Mouse (Mus musculus) 3134 (cell line): ENCODE data around the gene Cbfa2t2.

Source experiments
- DNase-seq: peaks from one replicate; pipeline ENCODE4 v3.0.0-alpha.2; 2011; ENCODE audit warnings: low spot score; ENCODE audit not compliant: insufficient read length; ENCODE audit errors: extremely low read depth

Cbfa2t2 gene

DNA sequence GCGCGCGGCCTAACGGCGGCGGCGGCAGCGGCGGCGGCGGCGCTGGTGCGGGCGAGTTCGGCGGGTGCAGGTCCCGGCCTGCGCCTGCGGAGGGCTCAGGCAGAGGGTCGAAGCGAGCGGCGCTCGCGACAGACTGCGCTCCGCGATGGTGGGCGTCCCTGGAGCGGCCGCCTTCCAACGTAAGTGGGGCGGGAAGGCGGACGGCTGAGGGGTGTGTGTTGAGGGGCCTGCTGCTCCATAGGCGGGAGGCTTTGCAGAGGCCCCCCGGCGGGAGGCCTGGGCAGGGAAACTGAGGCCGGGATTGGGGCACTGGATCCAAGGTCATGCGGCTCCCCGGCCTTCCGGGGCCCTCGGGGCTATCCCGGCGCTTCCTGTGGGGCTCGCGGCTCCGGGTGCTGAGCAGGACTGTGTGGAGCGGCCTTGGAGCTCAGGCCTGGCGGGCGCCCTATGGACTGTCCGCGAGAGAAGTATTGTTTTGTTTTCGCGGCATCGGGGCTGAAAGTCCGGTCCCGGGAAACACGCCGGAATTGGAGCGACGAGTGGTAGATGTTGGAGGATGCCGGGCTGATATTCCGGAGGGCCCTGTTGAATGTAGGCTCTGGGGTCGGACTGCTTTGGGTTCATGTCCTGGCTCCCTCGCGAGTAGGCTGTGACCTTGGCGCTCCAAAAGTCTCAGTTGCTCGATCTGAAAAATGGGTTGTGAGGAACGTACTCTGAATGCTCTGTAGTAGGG is at the start of gene Cbfa2t2:
Gene Cbfa2t2 (plus strand): TSS at position 24 of the 733 bp plus-strand sequence.
- DNase-seq: peak; percentile 82

DNA sequence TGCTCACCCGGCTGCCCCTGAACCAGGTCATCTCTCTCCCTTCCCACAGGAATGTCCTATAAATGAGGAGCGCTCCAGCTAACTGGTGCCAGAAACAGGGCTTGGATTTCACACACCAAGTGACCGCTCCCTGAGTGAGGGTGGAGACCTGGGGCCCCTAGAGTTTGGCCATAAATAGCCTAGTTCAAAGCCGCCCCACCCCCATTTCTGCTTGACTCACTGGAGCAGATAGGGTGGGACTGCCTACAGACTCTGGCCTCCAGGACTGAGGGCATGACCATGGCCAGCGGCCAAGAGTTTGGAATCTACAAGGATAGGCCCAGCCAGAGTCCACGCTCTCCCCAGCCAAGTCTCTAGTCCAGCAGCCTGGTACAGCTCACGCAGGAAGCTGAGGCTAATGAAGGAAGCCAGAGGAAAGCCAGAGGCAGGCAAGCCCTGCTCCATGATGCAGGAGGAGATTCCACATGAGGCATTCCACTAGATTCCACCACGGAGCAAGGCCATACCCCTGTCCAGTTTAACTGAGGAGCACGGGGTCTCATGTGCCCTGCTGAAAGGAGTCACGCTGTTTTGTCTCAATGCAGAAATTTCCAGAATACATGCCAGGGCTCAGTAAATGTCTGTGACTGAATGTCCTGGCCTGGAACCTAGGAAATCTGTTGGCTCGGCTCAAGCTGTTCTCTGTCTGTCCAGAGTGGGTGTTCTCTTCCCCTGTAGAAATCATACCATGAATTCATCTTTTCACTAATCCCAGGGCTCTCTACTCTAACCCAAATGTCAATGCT is 45.9 kb upstream of the Cbfa2t2 start:
- DNase-seq: peak; percentile 92

DNA sequence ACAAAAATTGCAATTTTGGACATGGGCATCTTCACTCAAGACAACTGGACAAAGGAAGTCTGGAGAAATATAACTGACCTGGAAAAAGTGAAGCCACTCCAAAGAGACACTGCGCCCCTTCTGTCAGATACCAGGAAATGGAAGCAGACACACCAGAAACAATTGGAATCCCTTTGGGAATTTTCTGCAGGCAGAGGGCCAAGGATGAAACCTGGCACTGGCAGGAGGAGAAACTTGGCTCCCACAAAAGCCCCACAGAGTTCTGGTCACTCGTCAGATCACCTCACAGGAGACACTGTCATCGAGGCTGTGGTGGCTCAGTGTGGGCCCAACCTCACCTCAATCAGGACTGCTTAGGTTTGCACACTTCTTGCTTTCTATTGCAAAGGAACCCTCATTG is 41.7 kb upstream of the Cbfa2t2 start:
- DNase-seq: no peak

DNA sequence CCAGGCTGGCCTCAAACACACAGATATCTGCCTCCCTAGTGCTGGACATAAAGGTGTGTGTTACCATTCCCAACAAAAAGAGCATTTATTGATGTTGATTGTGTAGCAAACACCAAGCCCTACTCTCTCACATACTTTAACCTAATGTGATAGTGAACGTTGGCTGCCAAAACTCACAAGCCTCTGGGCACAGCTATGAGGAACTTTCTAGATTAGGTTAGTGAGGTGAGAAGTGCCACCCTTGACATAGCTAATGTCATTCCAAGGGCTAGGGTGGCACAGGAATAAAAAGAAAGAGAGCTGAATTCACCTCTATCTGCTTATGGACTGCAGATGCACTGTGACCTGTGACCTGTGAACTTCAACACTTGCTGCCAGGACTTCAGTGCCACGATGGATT is 39.8 kb upstream of the Cbfa2t2 start:
- DNase-seq: no peak

DNA sequence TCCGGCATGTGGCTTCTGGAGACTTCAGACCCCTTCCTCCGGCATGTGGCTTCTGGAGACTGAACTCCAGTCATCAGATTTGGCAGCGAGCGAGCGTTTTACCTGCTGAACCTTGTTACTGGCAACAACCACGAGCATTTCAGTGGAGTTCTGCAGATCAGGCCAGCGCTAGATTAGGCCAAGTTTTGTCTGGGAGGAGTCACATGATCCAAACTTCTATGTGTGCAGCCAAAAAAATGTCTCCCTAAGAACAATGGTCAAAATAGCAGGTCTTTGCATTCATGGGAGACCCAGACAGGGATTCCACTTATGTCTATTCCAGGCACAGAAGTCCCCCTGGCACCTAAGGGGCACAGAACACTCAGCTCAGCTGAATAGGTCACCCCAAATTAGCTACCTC is 38.0 kb upstream of the Cbfa2t2 start:
- no peak for DNase-seq

DNA sequence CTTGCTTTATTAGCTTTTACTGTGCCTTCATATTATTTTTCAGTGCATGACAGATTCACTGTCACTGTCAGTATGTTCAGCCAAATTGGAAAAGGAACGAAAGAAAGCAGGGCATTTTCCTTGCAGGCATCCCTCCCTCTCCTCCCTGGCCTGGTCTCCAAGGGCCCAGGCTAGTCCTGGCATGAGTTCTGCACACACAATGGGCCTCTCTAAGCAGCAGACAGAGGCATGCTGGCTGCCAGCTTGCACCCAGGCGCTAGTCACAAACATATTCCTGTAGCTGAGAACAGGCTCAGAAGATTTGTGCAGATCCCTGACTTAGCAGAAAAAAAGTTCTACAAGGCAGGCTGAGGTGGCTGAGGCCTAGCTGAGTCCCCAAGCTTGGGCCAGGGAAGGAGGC is 37.0 kb upstream of the Cbfa2t2 start:
- DNase-seq: no peak

DNA sequence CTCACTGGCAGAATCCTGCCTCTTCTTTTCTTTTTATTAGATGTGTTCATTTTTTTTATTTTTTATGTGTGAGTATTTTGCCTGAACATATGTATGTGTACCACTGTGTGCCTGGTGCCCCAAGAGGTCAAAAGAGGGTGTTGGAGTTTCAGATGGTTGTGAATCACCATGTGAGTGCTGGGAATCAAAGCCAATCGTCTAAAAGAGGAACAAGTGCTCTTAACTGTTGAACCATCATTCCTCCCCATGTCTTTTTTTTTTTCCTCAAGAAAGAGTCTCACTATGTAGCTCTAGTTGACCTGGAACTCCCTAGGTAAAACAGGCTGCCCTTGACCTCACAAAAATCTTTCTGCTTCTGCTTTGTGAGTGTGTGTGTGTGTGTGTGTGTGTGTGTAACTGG is 34.3 kb upstream of the Cbfa2t2 start:
- DNase-seq: no peak

DNA sequence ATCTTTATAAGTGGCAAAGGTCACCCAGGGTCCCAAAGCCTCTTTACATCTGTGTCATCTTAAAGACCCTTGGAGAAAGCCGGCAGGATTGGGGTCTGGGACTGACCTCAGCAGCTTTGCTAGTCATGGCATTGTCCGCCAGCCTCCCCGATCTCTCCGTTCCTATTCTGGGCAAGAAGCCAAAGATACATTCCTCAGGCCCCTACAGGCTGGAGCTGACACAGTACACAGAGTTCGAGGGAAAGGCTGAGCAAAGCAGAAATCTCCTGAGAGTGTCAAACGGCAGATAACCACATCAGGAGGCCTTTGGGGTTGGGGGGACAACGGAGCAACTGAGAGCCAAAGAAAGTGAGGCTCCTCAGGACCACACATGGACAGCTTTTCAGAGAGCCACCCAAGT is 33.5 kb upstream of the Cbfa2t2 start:
- peak; percentile 56 for DNase-seq

DNA sequence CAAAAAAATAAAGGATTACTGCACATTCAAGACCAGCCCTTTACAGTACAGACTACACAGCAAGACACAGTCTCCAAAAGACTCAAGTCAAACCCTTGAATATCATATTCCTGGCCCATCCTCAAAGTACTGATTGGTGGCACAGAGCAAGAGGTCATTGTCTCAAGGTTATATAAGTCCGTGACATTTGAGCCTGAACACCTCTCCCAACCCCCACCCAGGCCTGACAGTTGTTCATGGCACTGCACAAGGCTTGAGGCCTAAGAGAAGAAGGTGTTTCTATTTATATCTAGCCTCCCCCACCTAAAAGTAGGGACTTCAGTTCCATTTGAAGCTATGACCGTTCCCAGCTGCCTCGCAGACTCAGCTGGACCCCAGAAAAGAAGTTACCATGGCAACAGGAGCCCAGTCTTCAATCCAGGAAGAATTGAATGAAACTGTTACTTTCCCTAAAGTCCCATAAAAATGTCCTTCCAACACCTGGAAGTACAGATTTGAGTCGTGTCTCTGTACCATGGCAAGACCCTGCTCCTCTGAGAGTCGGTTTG is 30.8 kb upstream of the Cbfa2t2 start:
- DNase-seq: no peak

DNA sequence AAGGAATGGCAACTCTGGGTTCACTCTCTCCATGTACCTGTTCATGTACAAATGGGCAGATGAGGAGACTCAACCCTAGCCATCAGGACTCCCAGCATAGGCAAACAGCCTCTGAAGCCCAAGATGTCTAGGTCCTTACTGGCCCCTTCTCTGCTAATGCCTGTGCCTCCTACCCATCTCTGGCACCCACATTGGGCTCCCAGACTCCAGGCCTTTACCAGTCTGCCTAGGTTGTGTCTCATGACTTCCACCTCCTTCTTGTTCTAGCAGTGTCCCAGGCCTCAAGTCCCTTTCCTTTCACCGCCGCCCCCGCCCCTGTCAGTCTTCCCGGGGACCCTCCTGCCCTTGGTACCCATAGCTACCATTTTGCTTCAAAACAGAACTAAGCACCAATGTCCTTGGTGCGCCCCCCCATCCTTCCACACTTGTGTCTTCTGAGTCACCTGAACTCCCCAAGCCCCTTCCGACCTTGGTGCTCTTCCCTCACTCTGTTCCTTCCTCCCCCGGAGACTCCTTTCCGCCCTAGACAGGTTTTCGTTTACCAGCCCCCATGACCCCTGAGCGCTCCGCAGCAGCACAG is 29.1 kb upstream of the Cbfa2t2 start:
- no peak for DNase-seq

DNA sequence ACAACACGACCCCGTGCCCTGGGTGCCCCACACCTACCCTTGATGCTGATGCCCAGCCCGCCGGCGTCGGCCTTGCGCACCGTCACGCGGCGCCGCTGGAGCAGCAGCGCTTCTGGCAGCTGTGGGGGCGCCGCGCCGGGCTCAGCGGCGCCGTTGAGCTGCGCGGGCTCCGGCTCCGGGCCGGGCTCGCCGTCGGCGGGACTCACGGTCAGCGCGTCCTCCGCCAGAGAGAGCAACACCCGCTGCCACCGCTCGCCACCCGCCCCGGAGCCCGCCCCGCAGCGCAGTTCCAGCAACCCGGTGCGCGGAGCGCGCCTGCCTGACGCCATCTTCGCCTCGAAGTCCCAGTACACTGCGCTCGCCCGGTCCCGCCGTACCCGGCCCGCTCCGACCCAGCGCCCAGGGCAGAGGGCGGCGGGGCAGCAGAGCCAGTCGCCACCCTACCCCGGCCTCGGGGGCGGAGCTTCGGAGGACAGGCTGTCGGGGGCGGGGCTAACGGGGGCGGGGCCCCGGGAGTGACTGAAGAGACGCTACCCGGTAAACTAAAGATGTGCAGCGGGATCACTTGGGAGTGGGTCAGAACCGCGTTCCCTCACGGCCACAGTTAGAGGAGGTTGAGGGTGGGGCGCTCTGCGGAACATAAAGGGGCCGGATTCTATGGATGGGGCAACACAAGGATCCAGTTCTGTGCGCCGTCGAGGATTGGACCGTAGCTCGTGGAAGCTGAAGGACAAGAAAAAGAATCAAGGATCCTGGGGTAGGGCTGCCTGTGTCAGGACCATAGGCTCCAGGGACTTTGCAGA is 28.4 kb upstream of the Cbfa2t2 start, which contains the start of gene Snta1:
Gene Snta1 (minus strand): TSS at position 457 of the 803 bp plus-strand sequence.
- peak; percentile 91 for DNase-seq

DNA sequence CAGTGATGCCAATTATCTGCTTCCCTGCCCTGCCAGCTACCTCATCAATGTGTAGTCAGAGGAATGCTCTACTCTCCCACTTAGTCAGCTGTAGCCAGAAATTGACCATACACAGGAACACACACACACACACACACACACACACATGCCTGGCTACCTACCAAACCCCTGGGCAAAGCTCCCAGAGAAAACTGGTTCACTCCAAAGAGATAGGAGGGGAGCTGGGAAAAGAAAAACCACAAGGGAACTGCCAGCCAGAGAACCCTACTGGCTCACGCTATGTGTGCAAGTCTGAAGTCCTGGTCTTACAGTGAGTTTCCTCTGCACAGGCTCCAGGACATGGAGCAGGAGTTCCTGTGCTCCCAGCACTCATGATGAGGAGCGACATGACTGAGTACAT is 25.9 kb upstream of the Cbfa2t2 start:
- DNase-seq: peak; percentile 85

DNA sequence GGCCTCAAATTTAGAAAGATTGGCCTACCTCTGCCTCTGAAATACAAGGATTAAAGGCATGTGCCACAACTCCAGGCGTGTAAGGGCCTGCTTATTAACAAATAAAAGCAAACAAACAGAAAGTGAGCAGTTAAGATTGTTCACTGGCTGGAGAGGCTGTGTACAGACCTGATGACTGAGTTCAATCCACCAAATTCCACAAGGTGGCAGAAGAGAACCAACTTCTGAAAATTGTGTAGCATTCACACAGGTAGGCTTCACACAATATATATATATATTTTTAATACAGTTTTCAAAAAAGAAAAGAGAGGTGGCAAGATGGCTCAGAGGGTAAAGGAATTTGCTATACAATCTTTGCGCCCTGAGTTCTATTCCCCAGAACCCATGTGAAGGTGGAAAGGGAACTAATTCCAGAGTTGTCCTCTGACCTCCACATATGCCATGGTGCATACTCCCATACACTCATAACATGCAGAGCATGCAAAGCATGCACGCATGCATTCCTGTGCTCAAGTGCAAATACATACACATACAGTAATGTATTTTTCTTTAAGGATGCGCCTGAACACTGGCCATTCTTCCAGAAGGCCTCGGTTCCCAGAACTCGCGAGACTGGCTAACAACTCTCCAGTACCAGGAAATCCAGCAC is 24.1 kb upstream of the Cbfa2t2 start:
- no peak for DNase-seq

DNA sequence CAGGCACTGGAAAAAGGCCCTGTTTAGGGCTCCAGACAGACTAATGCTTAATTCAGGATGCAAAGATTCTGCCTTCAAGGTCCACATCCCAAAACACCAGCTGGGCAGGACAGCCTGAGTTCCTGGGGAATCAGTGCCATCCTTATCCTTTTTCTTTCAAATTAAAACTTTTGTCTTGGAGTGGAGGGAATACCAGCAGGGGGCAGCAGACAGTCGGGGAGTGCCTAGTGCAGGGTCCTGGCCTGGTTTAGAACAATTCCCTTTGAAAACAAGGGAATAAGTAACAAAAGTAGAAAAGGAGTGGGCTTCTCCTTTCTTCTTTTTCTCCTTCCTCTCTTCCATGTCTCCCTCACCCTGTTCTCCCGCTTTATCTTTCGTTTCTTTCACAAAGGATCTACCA is 19.2 kb upstream of the Cbfa2t2 start:
- peak; percentile 29 for DNase-seq

DNA sequence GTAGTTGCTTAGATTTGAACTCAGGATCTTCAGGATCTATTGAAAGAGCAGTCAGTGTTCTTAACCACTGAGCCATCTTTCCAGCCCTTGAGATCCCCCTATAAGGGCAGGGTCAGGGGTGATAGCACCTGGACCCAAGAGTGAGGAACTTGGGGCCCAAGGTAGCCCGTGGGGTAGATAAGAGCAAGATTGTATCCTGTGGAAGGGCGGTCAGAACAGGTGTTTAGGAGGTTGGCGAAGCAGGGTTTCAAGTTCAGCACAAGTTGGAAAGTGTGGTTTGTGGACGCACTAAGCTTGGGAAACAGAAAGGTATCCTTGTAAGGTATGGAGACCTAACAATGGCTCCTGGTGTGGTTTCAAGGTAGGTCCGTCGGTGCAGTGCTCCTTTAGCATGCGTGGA is 18.3 kb upstream of the Cbfa2t2 start:
- no peak for DNase-seq

DNA sequence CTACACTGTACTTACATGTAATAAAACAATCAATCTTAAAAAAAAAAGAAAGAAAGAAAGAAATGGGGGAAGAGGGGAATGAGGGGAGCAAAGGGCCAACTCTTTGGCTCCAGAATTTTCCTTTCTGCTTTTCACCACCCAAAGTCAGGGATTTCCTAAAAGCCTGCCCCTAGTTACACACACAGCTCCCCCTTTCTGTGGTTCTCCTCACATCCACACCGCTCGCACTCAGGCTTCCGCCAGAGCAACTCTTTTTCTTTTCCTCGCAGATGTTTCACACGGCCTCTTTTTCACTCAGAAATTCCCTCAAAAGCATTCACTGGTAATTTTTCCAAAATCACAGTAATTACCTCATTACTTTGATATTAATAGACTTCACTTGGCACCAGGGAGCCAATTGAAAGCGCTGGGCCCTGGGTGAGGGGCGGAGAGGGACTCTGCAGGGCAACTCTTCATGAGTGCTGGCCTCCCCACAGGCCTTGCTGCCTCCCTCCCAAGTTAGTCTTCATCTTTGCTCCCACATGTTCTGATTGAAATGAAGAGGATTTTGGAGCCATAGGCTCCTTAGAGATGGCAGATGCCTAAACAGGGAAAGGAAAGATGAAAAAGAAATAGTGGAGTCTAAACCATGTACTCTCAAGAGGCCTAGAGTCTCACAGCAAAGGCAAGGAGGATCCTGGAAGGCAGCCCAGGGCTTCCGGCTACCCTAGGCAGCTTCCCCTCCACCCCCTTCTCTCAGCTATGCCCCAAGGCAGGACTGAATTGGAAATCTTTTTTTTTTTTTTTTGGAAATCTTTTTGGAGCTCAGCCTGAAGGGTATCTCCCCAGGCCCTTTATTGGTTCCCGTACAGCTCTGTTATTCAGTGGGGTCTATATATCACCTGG is 16.4 kb upstream of the Cbfa2t2 start:
- DNase-seq: no peak

DNA sequence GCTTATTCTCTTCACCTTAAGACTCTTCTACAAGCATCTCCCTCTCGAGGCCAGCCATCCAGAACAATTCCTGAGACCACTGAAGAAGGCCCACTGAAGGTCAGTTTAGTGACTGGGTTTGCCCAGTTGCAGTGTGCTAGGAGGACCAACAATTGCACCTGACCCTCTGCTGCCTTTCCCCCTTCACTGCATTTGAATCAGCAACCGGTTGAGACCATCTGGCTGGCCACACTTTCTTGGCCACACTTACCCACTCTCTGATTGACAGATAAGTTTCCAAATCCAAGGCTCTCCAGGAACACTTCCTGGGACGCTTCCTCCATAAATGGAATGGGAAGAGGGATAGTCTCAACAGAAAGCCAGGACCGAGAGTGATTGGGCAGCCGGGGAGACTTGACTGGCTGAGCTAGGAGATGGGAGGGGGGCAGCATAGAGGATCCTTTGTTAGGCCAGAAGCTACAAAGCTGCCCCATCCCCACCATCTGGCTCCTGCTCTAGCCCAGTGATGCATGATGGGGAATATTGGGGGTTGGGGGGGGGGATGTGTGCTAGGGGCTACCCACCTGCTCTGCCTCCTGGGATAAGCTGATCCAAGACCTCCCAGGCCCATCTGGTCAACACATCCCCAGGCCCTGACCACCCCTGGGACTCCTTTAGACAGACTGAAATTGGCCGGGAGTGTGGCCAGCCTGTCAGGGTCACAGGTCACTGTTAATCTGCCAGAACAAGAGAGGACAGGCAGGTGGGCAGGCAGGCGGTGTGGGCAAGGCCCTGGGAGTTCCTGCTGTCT is 15.1 kb upstream of the Cbfa2t2 start:
- DNase-seq: no peak

DNA sequence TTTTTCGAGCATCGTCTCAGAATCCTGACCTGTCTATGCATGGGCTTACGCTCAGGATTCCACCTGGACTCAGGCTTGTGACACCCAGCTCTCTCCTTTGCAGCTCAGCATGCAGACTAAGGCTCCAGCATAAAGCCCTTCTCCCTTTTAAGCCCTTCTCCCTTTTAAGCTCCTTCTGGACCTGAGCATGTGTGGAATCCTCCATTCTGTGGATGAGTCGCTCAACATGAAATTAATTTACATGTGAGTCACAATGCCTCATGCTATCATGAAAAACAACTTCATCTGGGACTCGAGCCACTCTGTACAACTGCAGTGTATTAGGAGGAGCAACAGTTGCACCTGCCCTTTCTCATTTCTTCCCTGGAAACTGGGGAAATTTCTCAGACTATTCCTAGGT is 14.1 kb upstream of the Cbfa2t2 start:
- DNase-seq: no peak
